ENCODE assay signal across 8 mouse cellular contexts in the genomic region with DNA sequence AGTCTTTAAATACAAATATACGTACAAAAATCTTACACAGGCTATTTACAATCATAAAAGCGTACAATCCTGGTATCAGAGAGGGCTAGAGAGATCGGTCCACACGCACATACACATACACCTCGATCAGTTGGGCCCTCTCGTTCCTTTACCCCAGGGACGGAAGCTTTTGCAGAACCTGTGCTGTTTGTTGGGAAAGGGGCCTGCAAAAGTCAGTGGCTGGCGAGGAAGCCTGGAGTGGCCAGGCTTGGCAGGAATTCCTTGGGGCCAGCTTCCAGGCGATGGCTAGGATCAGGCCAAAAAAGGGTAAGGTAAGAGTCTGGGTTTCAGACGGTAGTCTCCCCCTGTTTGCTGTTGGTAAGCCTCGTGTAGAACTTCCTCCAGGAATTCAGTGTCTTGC. TPM values are rescaled to one million over a fixed set of nuclear protein-coding genes. Genes with fewer than 3 reads are reported as not detected.
DNase-seq lines count a peak whose midpoint lies in the region; ATAC-seq lines count a peak whose summit lies in the region.

No protein-coding gene starts in this region.

- no peak overlapping the region for H3K27ac ChIP-seq in heart, embryonic 11.5 days (ENCODE audit: low read depth, low read length)
- H3K27ac ChIP-seq in forebrain, embryonic 15.5 days (replicated peaks) = no peak overlapping the region
- H3K27ac ChIP-seq in liver, embryonic 15.5 days (replicated peaks) = no peak overlapping the region

- H3K4me2 ChIP-seq in heart, embryonic 11.5 days = peak overlapping the region; percentile 97
- H3K4me2 ChIP-seq in forebrain, embryonic 15.5 days (replicated peaks) = peak overlapping the region; percentile 96
- no peak overlapping the region for H3K4me2 ChIP-seq in liver, embryonic 15.5 days

- 34% methylated on average over 11 of the region's 11 CpGs for WGBS in heart, embryonic 11.5 days (ENCODE audit: insufficient replicate concordance)
- 24% methylated on average over 11 of the region's 11 CpGs for WGBS in forebrain, embryonic 15.5 days
- WGBS in liver, embryonic 15.5 days (ENCODE audit: insufficient replicate concordance) = 37% methylated on average over 11 of the region's 11 CpGs

- no peak for ATAC-seq in heart, embryonic 11.5 days (replicated peaks; ENCODE audit: insufficient number of reproducible peaks, low FRiP score, low TSS enrichment)
- ATAC-seq in forebrain, embryonic 15.5 days (replicated peaks) = no peak
- no peak for ATAC-seq in liver, embryonic 15.5 days (ENCODE audit: insufficient read depth)

- H3K36me3 ChIP-seq in heart, embryonic 11.5 days (ENCODE audit: control insufficient read depth, insufficient read depth, low read length) = no peaks in the 10 kb centered on the region
- H3K36me3 ChIP-seq in forebrain, embryonic 15.5 days = no peaks in the 10 kb centered on the region
- no peaks in the 10 kb centered on the region for H3K36me3 ChIP-seq in liver, embryonic 15.5 days (replicated peaks)

- intact Hi-C loops in left cerebral cortex, postnatal 14 days (cut with DNase I) = loop anchor here (2.0 to 10.0 kb wide), 3 partner anchors 162 to 491 kb away; no protein-coding TSS in a partner anchor

- peak overlapping the region; percentile 85 for H3K4me3 ChIP-seq in heart, embryonic 11.5 days (ENCODE audit: low read depth, low read length)
- H3K4me3 ChIP-seq in forebrain, embryonic 15.5 days = peak overlapping the region; percentile 82
- H3K4me3 ChIP-seq in liver, embryonic 15.5 days (replicated peaks) = peak overlapping the region; percentile 59; the same call in 1 of the 2 replicates

- no peak for DNase-seq in heart, adult 8-10 months (ENCODE audit: low spot score)
- peak; percentile 24 for DNase-seq in brain, adult 2 months (ENCODE audit: low read depth, low spot score)
- no peak for DNase-seq in left cerebral cortex, postnatal 14 days (ENCODE audit: low spot score in 2 of 2)
- no peak for DNase-seq in gastrocnemius, adult 18-20 months (ENCODE audit: low spot score)
- DNase-seq in urinary bladder, adult 18-20 months (ENCODE audit: low spot score in 2 of 2) = no peak

- H3K4me1 ChIP-seq in heart, embryonic 11.5 days (ENCODE audit: control insufficient read depth, insufficient read depth, low read length) = peaks cover 14% of the 10 kb centered on the region
- peaks cover 33% of the 10 kb centered on the region for H3K4me1 ChIP-seq in forebrain, embryonic 15.5 days
- no peaks in the 10 kb centered on the region for H3K4me1 ChIP-seq in liver, embryonic 15.5 days (replicated peaks)

- peak overlapping the region; percentile 96 for H3K9ac ChIP-seq in heart, embryonic 11.5 days (ENCODE audit: low read depth, low read length)
- H3K9ac ChIP-seq in forebrain, embryonic 15.5 days (replicated peaks) = peak overlapping the region; percentile 81
- H3K9ac ChIP-seq in liver, embryonic 15.5 days = no peak overlapping the region

- no peaks in the 10 kb centered on the region for H3K9me3 ChIP-seq in heart, embryonic 11.5 days (replicated peaks; ENCODE audit: control insufficient read depth, low read length)
- no peaks in the 10 kb centered on the region for H3K9me3 ChIP-seq in forebrain, embryonic 15.5 days
- H3K9me3 ChIP-seq in liver, embryonic 15.5 days (replicated peaks) = no peaks in the 10 kb centered on the region

- H3K27me3 ChIP-seq in heart, embryonic 11.5 days (ENCODE audit: control insufficient read depth, insufficient read depth, low read length) = no peaks in the 10 kb centered on the region
- H3K27me3 ChIP-seq in forebrain, embryonic 15.5 days = no peaks in the 10 kb centered on the region
- H3K27me3 ChIP-seq in liver, embryonic 15.5 days = peaks cover 62% of the 10 kb centered on the region

RNA-seq across cellular contexts. Expression of gene Fzd1, which starts 2.5 kb away (rescaled TPM):
- polyA plus RNA-seq in heart, embryonic 11.5 days (2014; fragmentation: Nextera tagmentation; extraction: Ambion mirVana) = 19.7 and 24.6 TPM in 2 replicates
- 1 to 10 TPM; 7.9 to 9.6 (median 8.7) TPM for total RNA-seq in heart, adult 8-10 months (2022)
- polyA plus RNA-seq in forebrain, embryonic 15.5 days (2015; fragmentation: Nextera tagmentation; extraction: Ambion mirVana) = 19.6 and 20.8 TPM in 2 replicates
- 3.4 and 3.6 TPM in 2 replicates for polyA plus RNA-seq in liver, embryonic 15.5 days (2015; fragmentation: Nextera tagmentation; extraction: Ambion mirVana)
- total RNA-seq in left cerebral cortex, postnatal 14 days (2021) = 10 to 100 TPM; 15.0 to 19.7 TPM
- total RNA-seq in gastrocnemius, adult 18-20 months (2021) = 1 to 10 TPM; 2.0 to 2.6 TPM
